Mouse (Mus musculus) bone marrow macrophage, adult 2 months (primary cell): ENCODE data around the gene D230025D16Rik. TPM values are rescaled to one million over a fixed set of nuclear protein-coding genes. Genes with fewer than 3 reads are reported as not detected.

Source experiments
- H3K27ac ChIP-seq: 2 replicates; pipeline ENCODE4 v1.5.1; 2012; ENCODE audit warnings: low read depth, low read length; ENCODE audit not compliant: insufficient read depth
- H3K4me1 ChIP-seq: 2 replicates; pipeline ENCODE4 v1.6.1; 2012; ENCODE audit warnings: low read length; ENCODE audit not compliant: control insufficient read depth, insufficient read depth
- H3K4me3 ChIP-seq: 2 replicates; pipeline ENCODE4 v1.5.1; 2012; ENCODE audit warnings: mild to moderate bottlenecking, low read length, moderate library complexity; ENCODE audit not compliant: insufficient read depth
- CTCF ChIP-seq: IDR thresholded peaks from 2 replicates; pipeline ENCODE4 v1.5.1; 2012; ENCODE audit warnings: low read depth, mild to moderate bottlenecking, low read length, moderate library complexity
- POLR2A ChIP-seq: IDR thresholded peaks from 2 replicates; pipeline ENCODE4 v1.6.1; 2012; ENCODE audit warnings: mild to moderate bottlenecking, low read depth, low read length, borderline replicate concordance
- polyA plus RNA-seq: library from polyadenylated mRNA; stranded (reverse); fragments of >200 nt; gene quantifications from 2 replicates; pipeline ENCODE4 v1.2.4, GENCODE M21; 2012; ENCODE audit not compliant: missing spikeins, insufficient read depth, insufficient read length

The D230025D16Rik gene
- polyA plus RNA-seq, 1 experiment: 27.8 TPM

GRCm38 (mm10) chr8:105235206-105235605 is 10.3 kb downstream of the D230025D16Rik start:
- Histone ChIP-seq H3K4me1 (peaks cover 13% of the 10 kb centered on the region), H3K27ac (no peak overlapping the region), H3K4me3 (no peak overlapping the region)
- TF ChIP-seq CTCF (no peak), POLR2A (no peak)

GRCm38 (mm10) chr8:105237442-105238142 is 12.6 kb downstream of the D230025D16Rik start:
- no peak overlapping the region for H3K4me3 ChIP-seq

GRCm38 (mm10) chr8:105241016-105241415 is 16.1 kb downstream of the D230025D16Rik start:
- H3K27ac ChIP-seq: no peak overlapping the region
- H3K4me1 ChIP-seq: no peaks in the 10 kb centered on the region; the same call in 1 of the 2 replicates
- no peak for TF ChIP-seq CTCF
- TF ChIP-seq POLR2A: no peak
- H3K4me3 ChIP-seq: no peak overlapping the region

More at GRCm38 (mm10) chr8:105237442-105238142, 12.6 kb downstream of the D230025D16Rik start:
- no peaks in the 10 kb centered on the region; the same call in none of the 2 replicates for H3K4me1 ChIP-seq
- TF ChIP-seq POLR2A: no peak
- no peak overlapping the region for H3K27ac ChIP-seq

- no peak for TF ChIP-seq CTCF
- TF ChIP-seq POLR2A: no peak
- no peak overlapping the region for H3K4me3 ChIP-seq
- H3K27ac ChIP-seq: no peak overlapping the region
- H3K4me1 ChIP-seq: no peaks in the 10 kb centered on the region
Measured at GRCm38 (mm10) chr8:105251954-105252353, 27.0 kb downstream of the D230025D16Rik start.

GRCm38 (mm10) chr8:105252680-105253537 is 28.0 kb downstream of the D230025D16Rik start:
- H3K4me1 ChIP-seq: no peaks in the 10 kb centered on the region
- no peak overlapping the region for H3K4me3 ChIP-seq
- H3K27ac ChIP-seq: no peak overlapping the region
- no peak for TF ChIP-seq POLR2A
- TF ChIP-seq CTCF: no peak

GRCm38 (mm10) chr8:105253766-105254151 is 28.8 kb downstream of the D230025D16Rik start:
- H3K4me1 ChIP-seq: no peaks in the 10 kb centered on the region
- no peak overlapping the region for H3K4me3 ChIP-seq
- H3K27ac ChIP-seq: no peak overlapping the region
- TF ChIP-seq POLR2A (no peak), CTCF (no peak)

GRCm38 (mm10) chr8:105254152-105254965 is 29.4 kb downstream of the D230025D16Rik start:
- Histone ChIP-seq H3K4me1 (peaks cover under 1% of the 10 kb centered on the region), H3K27ac (no peak overlapping the region)
- TF ChIP-seq POLR2A: no peak
- peak; percentile 80 for TF ChIP-seq CTCF

GRCm38 (mm10) chr8:105254966-105255350 is 30.0 kb downstream of the D230025D16Rik start, which contains the start of gene B3gnt9:
TSS of gene B3gnt9 (minus strand) at chr8:105255153.
- peaks cover 3% of the 10 kb centered on the region for H3K4me1 ChIP-seq
- H3K27ac ChIP-seq: no peak within 1 kb of the TSS

More at GRCm38 (mm10) chr8:105254152-105254965, 29.4 kb downstream of the D230025D16Rik start:
- H3K4me3 ChIP-seq: peak overlapping the region; percentile 67

More at GRCm38 (mm10) chr8:105254966-105255350, 30.0 kb downstream of the D230025D16Rik start, which contains the start of gene B3gnt9:
- no peak for TF ChIP-seq CTCF
- no peak for TF ChIP-seq POLR2A
- peak within 1 kb of the TSS; percentile 67 for H3K4me3 ChIP-seq
